Mouse (Mus musculus) thymus, postnatal 25 days (tissue): ENCODE results near the gene 6430571L13Rik.
"Not testable (repeated sequence)": the region's sequence is repeated elsewhere in the genome, so short reads cannot be mapped to it uniquely, and the experiment has no call there.

Source experiments
- DNase-seq: peaks from one replicate; pipeline ENCODE4 v3.0.0; 2022

Gene 6430571L13Rik

DNA sequence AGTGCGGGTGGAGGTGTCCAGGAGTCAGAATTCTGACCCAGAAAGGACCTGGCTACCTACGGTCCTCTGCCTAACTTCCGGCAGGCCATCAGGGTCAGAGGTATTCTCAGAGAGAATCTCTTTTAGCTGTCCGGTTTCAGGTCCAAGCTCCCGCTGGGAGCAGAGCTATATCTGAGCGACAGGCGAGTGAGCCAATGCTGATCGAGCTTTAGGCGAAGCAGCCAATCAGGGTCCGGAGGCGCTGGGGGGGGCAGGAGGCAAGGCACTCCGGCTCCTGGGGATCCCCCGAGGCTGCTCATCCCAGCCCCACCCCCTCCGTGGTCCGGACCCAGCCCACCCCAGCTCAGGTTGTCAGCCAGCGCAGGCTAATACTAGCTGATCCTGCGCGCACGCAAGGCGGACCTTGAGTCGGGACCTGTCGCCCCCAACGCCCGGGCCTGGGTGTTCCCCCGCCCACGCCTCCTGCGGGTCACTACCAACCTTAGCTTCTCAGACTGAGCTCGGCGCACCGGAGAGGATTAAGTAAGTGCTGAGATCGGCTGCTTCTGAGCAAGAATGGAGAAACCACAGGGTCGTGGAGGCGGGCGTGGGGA, at the start of gene 6430571L13Rik:
Gene 6430571L13Rik, plus strand, starts transcription at position 336 of the 593 bp plus-strand sequence.
- DNase-seq = peak; percentile 89

DNA sequence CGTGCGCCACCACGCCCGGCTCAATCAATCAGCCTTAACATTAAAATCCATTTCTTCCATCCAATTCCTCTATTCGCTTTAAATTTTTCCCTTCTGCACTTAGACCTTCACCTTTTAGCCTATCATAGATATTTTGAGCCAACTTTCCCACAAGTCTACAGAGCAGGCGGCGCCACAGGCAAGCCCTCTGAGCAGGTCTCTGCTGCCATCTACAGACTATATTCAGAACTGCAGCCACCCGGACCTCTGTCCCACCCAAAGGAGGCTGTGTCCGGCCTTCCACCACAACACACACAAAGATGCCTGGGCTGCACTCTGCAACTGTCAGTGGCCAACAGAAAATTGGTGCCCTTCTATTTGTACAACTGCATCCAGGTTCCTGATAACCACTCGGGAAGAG, 49.5 kb upstream of the 6430571L13Rik start:
- DNase-seq = peak; percentile 83

DNA sequence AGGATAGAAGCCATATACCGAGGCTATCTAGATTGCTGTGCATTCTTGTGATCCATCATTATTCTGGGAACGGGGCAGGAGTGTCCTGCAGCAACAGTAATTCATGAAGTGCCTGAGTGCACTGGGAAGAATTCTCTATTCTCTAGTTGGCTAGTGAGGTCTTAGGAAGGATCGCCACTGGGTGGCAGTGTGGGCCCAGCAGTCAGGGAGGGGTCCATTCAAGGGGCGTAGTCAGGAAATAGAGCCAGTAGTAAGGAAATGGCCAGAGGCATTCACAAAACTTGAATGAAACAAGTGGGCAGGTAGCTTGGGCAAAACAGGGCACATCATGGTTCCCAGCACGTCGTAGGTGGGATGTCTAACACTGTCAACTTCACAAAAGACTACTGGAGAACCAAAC, 46.2 kb upstream of the 6430571L13Rik start:
- DNase-seq = peak; percentile 86

DNA sequence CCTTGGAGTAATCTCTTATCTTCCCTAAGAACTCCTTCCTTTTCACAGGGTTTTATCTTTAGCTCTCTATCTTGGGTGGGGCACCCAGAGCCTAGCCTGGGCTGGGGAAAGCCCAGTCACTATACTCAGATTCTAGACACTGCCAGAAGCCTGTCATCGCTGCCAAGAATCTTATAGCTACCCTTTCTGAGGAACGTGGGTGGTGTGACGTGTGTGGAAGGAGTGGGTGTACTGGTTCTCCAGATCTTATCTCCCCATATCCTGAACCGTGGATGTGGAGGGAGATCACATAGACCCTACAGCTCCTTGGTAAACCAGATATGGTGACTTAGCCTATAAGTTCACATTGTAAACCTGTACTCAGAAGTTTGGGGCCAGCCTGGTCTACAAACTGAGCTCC, 44.8 kb upstream of the 6430571L13Rik start:
- no peak for DNase-seq

DNA sequence AAGGTAGTCTGAATTCAATTTTAAA, 44.6 kb upstream of the 6430571L13Rik start, which contains the start of gene Cish:
Gene Cish, plus strand, starts transcription at position 11 of the 25 bp plus-strand sequence.
- no peak for DNase-seq

DNA sequence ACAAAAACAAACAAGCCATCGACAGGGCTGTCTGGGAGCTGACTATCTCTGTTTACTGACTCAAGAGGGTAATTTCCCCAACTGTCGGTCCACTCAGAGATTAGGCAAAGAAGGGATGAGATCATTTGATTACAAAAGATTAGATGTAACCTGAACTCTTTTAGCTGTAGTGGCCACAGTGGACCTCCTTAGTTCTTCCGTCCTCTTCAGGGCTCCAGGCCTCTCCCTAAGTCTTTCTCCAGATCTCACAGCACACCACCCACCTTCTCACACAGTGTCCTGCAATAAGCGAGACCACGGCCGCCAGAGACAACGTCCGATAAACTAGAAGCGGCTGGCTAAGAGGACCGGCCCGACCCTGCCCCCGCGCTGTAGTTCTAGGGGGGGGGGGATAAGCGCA, 44.4 kb upstream of the 6430571L13Rik start:
- no peak for DNase-seq

DNA sequence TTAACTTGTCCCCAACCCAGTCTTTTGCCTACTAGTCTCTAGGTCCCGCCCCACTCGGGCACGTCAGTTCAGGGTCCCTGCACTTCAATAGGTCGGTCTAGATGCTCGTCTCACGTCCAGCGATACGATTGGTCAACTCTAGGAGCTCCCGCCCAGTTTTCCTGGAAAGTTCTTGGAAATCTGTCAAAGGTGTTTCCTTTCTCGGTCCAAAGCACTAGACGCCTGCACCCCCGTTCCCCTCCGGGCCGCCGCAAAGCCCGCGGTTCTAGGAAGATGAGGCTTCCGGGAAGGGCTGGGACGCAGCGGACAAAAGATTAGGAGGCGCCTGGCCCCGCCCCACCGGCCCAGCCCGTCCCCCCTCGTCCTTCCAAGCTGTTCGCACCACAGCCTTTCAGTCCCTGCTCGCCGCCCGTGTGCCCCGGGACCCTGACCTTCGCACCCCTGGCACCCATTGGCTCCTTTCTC, 43.9 kb upstream of the 6430571L13Rik start:
- DNase-seq = peak; percentile 89

DNA sequence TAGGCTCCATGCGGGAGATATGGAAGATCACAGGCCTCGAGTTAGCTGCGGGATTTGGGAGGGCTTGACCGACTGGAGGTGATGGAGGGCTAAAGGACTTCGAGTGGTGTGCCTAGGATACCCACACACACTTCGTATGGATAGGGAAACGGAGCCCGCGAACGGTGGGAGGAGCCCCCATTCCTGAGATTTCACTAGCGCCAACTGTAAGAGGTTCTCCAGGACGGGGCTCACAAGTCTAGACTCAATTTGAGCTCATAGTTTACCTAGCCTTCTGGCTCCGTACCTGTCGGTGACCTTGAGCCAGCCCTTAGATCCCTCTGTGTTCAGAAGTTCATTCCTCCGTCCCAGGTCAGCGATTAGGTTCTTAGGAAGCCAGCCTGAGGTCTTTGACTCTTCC, 43.3 kb upstream of the 6430571L13Rik start:
- DNase-seq = no peak

DNA sequence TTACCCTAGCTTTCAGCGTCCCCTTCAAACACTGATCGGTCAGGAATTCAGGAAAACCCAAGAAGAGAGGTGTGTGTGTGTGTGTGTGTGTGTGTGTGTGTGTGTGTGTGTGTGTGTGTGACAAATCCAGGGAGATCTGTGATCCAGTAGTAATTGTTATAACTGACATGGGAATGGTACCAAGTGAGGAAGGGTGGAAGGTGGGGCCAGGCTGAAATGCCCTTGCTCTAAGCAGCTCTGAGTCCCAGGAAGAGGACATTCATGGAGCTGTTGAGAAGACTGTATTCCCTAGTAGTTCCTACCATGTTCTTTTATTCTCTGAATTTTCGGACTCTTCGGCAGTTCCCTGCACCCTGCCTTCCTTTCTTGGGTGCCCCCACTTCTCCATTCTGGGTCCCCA, 42.7 kb upstream of the 6430571L13Rik start:
- DNase-seq = no peak

DNA sequence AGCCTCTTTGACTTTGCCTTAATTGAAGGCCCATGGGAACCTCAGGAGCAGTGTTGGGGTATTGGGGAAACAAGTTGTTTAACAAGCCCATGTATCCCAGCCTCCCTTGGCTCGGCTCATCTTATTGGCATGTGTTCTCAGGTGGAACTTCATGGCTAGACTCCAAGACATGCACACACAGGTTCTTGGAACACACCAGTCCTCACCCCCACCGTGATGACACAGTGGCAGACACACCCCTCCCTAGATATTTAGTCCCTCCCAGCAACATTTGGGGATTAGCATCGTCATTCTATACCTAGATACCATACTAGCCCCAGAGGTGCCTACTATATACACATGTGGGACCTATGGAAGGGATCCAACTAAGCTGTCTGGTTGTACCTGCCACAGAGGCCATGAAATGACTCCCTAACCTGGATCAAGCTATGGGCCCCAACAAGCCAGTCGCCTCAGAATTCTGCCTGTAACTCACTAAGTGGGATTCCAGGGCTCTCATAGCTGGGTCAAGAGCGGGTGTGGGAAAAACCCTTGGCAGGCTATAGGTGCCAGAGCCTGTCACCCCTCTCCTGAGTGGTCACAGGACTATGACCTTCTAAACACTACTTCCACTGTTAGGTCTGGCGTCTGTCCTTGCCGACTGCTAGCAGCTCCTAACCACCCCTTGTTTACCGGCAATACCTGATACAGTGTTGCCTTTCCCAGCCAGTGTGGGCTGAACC, 42.2 kb upstream of the 6430571L13Rik start:
- no peak for DNase-seq

DNA sequence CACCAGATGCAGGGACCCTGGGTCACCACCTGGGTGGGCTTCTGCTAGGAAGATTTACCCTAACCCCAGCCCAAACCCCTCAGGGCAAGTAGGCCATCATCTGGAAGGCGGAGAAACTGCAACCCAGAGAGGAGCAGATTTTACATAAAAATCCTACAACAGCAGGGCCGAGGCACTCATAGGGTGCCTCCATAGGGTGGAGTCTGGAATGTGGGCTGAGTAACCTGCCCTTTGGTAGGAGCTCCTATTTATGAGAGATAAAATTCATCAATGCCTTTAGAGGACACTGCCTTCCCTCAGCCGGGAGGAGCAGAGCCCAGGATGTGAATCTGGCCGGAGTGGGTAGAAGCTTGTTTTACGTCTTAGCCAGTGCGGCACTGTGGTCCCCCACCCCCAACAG, 41.5 kb upstream of the 6430571L13Rik start:
- no peak for DNase-seq

DNA sequence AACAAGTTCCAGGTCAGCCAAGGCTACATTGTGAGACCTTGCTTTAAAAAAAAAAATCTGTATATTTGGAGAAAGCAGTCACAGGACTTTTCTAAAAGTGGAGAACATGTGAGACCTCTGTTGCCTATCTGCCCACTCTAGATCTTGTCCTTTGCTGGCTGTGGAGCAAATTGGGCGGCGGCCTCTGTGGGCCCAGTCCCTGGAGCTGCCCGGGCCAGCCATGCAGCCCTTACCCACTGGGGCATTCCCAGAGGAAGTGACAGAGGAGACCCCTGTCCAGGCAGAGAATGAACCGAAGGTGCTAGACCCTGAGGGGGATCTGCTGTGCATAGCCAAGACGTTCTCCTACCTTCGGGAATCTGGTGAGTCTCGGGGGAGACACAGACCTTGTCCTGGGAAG, 40.6 kb upstream of the 6430571L13Rik start:
- DNase-seq = no peak

DNA sequence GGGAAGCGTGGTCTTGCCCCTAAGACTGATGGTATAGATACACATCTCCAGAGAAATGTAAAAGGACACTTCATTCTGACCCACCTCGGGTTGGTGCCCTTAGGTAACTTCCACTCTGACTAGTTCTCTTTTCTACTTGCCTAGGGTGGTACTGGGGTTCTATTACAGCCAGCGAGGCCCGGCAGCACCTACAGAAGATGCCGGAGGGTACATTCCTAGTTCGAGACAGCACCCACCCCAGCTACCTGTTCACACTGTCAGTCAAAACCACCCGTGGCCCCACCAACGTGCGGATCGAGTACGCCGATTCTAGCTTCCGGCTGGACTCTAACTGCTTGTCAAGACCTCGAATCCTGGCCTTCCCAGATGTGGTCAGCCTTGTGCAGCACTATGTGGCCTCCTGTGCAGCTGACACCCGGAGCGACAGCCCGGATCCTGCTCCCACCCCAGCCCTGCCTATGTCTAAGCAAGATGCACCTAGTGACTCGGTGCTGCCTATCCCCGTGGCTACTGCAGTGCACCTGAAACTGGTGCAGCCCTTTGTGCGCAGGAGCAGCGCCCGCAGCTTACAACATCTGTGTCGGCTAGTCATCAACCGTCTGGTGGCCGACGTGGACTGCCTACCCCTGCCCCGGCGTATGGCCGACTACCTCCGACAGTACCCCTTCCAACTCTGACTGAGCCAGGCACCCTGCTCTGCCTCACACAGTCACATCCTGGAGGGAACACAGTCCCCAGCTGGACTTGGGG, 40.0 kb upstream of the 6430571L13Rik start:
- DNase-seq = no peak

DNA sequence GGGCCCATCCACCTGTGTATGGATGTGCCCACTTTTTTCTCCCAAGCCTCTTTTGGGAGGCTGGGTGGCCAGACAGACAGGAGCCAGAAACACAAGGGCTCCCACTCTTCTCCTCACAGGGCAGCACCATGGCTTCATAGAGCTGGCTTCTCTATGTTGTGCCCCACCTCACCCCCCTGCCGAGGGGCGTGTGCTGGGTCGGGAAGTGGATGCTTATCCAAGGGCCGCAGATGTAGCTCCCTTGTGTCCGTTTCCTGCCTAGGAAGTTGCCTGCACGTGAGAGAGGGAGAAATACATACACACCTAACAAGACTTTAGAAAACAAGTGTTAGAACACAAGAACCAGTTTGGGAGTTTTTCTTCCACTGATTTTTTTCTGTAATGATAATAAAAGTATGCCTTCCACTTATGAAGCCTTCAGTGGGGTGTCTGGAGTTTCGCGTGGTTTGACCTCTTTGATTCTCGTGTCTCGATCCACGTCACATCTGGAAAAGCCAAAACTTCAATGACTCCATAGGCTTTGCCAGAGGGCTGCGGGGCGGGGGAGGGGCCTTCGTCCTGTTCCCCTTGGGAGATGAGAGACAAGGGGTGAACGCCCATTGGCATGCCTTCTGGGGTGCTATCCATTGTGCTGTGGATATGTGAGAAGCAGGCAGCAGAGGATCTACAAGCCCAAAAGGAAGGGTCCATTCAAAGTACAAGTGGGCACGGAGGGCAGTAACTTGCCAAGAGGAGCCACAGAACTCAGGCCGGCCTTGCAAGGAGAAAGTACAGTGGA, 38.7 kb upstream of the 6430571L13Rik start:
- no peak for DNase-seq

DNA sequence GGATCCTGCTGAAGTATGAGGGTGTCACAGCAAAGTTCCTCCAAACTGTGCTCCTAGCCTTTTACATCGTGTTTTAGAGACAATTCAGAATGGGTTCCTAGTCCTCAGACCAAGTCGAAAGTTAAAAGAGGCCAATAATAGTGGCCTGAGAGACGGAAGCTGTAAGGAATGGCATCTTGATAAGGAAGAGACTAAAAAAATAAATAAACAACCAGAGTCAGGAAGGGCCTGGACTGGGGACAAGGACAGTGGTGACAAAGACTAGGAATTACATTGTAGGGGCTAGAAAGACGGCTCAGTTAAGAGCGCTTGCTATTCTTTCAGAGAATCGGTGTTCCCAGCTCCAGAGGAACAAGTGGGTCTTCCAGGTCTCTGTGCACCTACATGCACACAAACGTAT, 37.8 kb upstream of the 6430571L13Rik start:
- DNase-seq = no peak

DNA sequence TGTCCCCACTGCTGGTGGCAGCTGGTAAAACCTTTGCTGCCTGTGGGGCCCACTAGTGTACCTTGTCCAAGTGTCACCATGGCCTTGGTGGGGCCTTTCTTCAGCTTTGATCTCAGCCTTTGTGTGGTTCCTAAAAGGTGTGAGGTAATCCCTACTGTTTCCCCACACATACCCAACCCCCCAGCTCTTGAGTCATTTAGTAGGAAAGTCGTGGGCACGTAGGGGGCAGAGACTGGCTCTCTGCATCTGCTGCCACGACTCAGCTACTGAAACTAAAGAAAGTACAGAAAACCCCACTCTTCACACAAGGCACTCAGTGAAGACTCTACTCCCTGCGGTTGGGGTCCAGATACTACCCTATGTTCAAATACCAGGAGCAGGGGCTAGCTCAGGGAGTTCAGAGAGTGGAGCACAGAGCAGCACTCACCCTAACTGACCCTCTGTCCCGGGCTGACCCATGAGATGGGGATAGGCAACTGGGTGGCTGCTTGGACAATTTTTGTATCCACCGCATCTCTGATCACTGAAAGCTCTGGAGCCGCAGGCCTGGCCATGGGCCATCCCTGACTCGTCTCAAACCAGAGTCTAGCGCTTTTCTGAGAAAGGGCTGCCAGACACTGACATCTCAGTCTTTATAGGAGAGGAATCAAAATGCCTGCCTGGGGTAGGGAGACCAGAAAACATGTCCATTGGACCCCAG, 37.1 kb upstream of the 6430571L13Rik start:
- no peak for DNase-seq

DNA sequence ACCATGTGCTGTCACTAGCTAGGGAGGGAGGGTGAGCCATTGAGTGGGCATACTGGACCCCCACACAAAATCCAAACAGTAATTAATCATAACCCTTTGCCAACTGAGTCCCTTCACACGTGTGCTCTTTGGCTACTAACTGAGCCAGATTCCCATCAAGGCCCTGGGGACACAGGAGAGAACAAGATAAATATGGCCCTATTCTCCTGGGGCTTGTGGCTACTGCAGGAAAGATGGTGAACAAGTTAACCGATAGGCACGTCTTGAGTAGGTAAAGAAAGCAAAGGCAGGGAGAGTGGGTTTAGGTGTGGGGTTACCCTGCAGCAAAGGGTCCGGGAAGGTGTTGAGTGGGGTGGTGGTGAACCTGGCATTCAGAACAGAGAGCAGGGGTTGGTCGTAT, 36.5 kb upstream of the 6430571L13Rik start:
- DNase-seq = no peak

DNA sequence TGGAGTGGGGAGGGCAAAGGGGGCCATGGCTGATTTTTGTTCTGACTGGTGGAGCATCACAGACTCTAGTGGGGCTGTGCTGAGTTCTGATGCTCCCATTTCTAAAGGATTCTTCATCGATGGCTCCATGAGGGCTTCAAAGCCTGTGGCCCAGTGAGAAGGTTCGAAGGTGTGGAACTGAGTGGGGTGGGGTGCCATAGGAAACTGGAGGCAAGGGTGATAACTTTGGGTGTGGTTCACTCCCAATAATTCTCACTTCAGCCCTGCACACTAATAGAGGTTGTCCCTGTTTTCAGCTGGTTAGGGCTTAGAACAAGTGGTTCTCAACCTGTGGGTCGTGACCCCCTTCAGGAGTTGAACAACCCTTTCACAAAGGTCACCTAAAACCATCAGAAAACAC, 36.0 kb upstream of the 6430571L13Rik start:
- no peak for DNase-seq

DNA sequence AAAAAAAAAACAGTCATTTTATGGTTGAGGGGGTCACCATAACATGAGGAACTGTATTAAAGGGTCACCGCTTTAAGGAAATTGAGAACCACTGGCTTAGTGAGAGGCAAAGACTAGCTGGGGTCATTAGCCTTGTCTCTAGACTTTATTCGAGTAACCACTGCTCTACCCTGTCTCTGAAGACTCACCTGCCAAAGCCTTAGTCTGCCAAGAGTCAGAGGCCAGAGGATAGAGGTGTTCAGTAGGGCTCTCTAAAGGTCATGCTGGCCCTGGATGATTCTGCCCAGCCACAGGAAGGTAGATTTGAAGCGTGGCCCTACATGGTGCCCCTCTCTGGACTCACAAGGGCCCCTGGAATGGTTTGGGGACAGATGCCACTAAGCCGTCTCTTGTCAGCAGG, 35.4 kb upstream of the 6430571L13Rik start:
- no peak for DNase-seq

DNA sequence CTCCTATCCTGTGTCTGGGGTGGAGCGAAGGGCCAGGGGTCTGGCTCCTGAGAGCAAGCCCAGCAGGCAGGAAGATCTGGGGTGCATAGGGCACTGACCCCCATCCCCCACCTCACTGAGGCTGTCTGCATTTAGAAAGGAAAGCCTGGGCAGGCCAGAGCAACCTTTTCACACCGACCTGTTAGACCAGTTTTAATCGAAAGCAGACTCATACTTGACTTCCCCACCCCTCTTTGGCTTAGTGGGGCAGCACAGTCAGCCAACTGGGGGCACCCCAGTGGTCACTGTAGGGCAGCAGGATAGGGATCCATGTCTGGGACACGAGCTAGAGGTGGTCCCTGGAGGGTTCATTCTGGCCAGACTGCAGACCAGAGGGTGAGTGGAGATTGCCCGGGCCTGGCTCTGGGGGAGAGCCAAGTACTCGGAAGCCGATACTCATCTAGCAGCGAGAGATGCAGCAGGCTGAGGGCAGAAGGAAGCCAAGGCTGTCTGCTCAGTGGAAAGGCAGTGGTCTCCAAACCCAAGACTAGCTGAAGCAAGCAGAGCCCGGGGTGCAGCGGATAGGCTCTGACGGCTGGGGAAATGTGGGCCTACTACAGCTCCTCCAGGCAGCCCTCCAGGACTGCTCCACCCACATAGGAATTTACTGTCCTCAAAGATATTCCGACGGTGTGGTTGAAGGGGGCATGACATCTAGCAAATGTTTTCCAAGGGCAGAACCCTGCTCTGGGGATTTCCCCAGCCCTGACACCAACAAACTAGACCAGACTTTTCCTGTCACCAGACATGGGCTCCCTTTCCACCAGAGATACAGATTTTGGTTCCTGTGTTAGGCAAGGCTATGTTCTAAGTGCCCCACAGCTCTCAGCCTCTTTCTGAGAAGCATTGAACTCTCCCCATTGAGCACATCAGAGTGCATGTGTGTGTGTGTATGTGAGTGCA, 34.5 kb upstream of the 6430571L13Rik start:
- DNase-seq = no peak

DNA sequence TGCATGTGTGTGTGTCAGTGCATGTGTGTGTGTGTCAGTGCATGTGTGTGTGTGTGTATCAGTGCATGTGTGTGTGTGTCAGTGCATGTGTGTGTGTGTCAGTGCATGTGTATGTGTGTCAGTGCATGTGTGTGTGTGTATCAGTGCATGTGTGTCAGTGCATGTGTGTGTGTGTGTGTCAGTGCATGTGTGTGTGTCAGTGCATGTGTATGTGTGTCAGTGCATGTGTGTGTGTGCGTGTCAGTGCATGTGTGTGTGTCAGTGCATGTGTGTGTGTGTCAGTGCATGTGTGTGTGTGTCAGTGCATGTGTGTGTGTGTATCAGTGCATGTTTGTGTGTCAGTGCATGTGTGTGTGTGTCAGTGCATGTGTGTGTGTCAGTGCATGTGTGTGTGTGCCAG, 33.7 kb upstream of the 6430571L13Rik start:
- not testable (repeated sequence) for DNase-seq
